Mouse (Mus musculus) embryo, embryonic 10.5 days (tissue): Measurements from ENCODE around the gene Cxcr6.

ENCODE experiments used
- DNase-seq: peaks from one replicate; pipeline ENCODE4 v3.0.0-alpha.2; 2015; ENCODE audit warnings: low spot score

Gene Cxcr6

GRCm38 (mm10) chr9:123806267-123806666 lies at the start of gene Cxcr6:
Cxcr6 (plus strand) TSS chr9:123806475.
- DNase-seq: no peak

- DNase-seq: no peak
Observed at GRCm38 (mm10) chr9:123756752-123757151, 49.5 kb upstream of the Cxcr6 start.

- DNase-seq: no peak
Observed at GRCm38 (mm10) chr9:123757326-123757725, 48.9 kb upstream of the Cxcr6 start.

- no peak for DNase-seq
Observed at GRCm38 (mm10) chr9:123758156-123758555, 48.1 kb upstream of the Cxcr6 start.

- DNase-seq: no peak
Observed at GRCm38 (mm10) chr9:123758645-123759044, 47.6 kb upstream of the Cxcr6 start.

GRCm38 (mm10) chr9:123760806-123761205 lies 45.5 kb upstream of the Cxcr6 start:
- DNase-seq: no peak

- no peak for DNase-seq
Observed at GRCm38 (mm10) chr9:123762886-123763285, 43.4 kb upstream of the Cxcr6 start.

- no peak for DNase-seq
Observed at GRCm38 (mm10) chr9:123763771-123764170, 42.5 kb upstream of the Cxcr6 start.

GRCm38 (mm10) chr9:123766996-123767395 lies 39.3 kb upstream of the Cxcr6 start:
- no peak for DNase-seq

GRCm38 (mm10) chr9:123768443-123768842 lies 37.8 kb upstream of the Cxcr6 start:
- no peak for DNase-seq

- DNase-seq: no peak
Observed at GRCm38 (mm10) chr9:123769532-123769931, 36.7 kb upstream of the Cxcr6 start.

GRCm38 (mm10) chr9:123773299-123773698 lies 33.0 kb upstream of the Cxcr6 start:
- peak; percentile 33 for DNase-seq

- DNase-seq: no peak
Observed at GRCm38 (mm10) chr9:123788855-123789529, 17.3 kb upstream of the Cxcr6 start.

GRCm38 (mm10) chr9:123796174-123796573 lies 10.1 kb upstream of the Cxcr6 start:
- peak; percentile 70 for DNase-seq

GRCm38 (mm10) chr9:123801527-123801926 lies 4.7 kb upstream of the Cxcr6 start:
- DNase-seq: no peak

GRCm38 (mm10) chr9:123802421-123802820 lies 3.9 kb upstream of the Cxcr6 start:
- no peak for DNase-seq

- DNase-seq: no peak
Observed at GRCm38 (mm10) chr9:123802896-123803295, 3.4 kb upstream of the Cxcr6 start.

GRCm38 (mm10) chr9:123805241-123805640 lies 1.0 kb upstream of the Cxcr6 start:
- DNase-seq: no peak

- no peak for DNase-seq
Observed at GRCm38 (mm10) chr9:123808583-123808982, 2.3 kb downstream of the Cxcr6 start.

- no peak for DNase-seq
Observed at GRCm38 (mm10) chr9:123811831-123812230, 5.6 kb downstream of the Cxcr6 start.

GRCm38 (mm10) chr9:123814326-123814725 lies 8.1 kb downstream of the Cxcr6 start:
- DNase-seq: no peak

GRCm38 (mm10) chr9:123814821-123815220 lies 8.5 kb downstream of the Cxcr6 start:
- DNase-seq: no peak

- no peak for DNase-seq
Observed at GRCm38 (mm10) chr9:123815444-123815843, 9.2 kb downstream of the Cxcr6 start.

GRCm38 (mm10) chr9:123815996-123816395 lies 9.7 kb downstream of the Cxcr6 start:
- DNase-seq: no peak
